Mouse (Mus musculus): ENCODE data around the gene Nr1i3. TPM values are rescaled to one million over a fixed set of nuclear protein-coding genes. Genes with fewer than 3 reads are reported as not detected.
A peak's percentile ranks its signal among the peaks of the same experiment; 100 is the strongest.

The Nr1i3 gene
- total RNA-seq, 2 experiments from 2014 or later, result not detected

GRCm38 (mm10) chr1:171248386-171249226 lies 34.8 kb downstream of the Nr1i3 start:
- DNase-seq, result peak in 1 of 2 experiments; percentile 33
- intact Hi-C loops (cut with DNase I), result no loop called here

- DNase-seq, result peak; percentile 82
- intact Hi-C loops (cut with DNase I), result no loop called here
These were observed 36.3 kb downstream of the Nr1i3 start, which contains the start of gene Adamts4 for GRCm38 (mm10) chr1:171249913-171250600. Adamts4 (plus strand) TSS chr1:171250421.

GRCm38 (mm10) chr1:171250680-171251593 lies 37.2 kb downstream of the Nr1i3 start, which contains the start of gene Ndufs2:
Ndufs2 (minus strand) TSS chr1:171251388.
- intact Hi-C loops (cut with DNase I), result no loop called here
- DNase-seq, result peak in 1 of 2 experiments; percentile 50

- intact Hi-C loops (cut with DNase I), result no loop called here
- peak; percentile 68 to 74 for DNase-seq
These were observed 38.0 kb downstream of the Nr1i3 start for GRCm38 (mm10) chr1:171251594-171252324.

GRCm38 (mm10) chr1:171252415-171252814 lies 38.6 kb downstream of the Nr1i3 start:
- intact Hi-C loops (cut with DNase I), result no loop called here
- no peak for DNase-seq

GRCm38 (mm10) chr1:171256095-171256818 lies 42.5 kb downstream of the Nr1i3 start:
- intact Hi-C loops (cut with DNase I), result loop anchor here (2.0 kb wide), 1 partner anchor 137 kb away; no protein-coding TSS in a partner anchor

GRCm38 (mm10) chr1:171256937-171257548 lies 43.3 kb downstream of the Nr1i3 start:
- peak; percentile 81 to 86 for DNase-seq
- intact Hi-C loops (cut with DNase I), result loop anchor here (1.0 to 2.0 kb wide), 2 partner anchors 34 to 138 kb away; no protein-coding TSS in a partner anchor

More at GRCm38 (mm10) chr1:171256095-171256818, 42.5 kb downstream of the Nr1i3 start:
- DNase-seq, result no peak

- intact Hi-C loops (cut with DNase I), result loop anchor here (1.0 to 2.0 kb wide), 2 partner anchors 34 to 139 kb away; no protein-coding TSS in a partner anchor
- no peak for DNase-seq
These were observed 44.0 kb downstream of the Nr1i3 start for GRCm38 (mm10) chr1:171257781-171258180.

GRCm38 (mm10) chr1:171258921-171259320 lies 45.2 kb downstream of the Nr1i3 start:
- intact Hi-C loops (cut with DNase I), result no loop called here
- no peak for DNase-seq

- DNase-seq, result no peak
- intact Hi-C loops (cut with DNase I), result no loop called here
These were observed 46.5 kb downstream of the Nr1i3 start for GRCm38 (mm10) chr1:171260316-171260715.

- intact Hi-C loops (cut with DNase I), result loop anchor here (2.0 kb wide), 1 partner anchor 16 kb away; no protein-coding TSS in a partner anchor
- peak; percentile 88 to 91 for DNase-seq
These were observed 48.9 kb downstream of the Nr1i3 start for GRCm38 (mm10) chr1:171262594-171263130.

GRCm38 (mm10) chr1:171263185-171263611 lies 49.4 kb downstream of the Nr1i3 start:
- DNase-seq, result peak; percentile 80 to 84
- intact Hi-C loops (cut with DNase I), result loop anchor here (2.0 kb wide), 1 partner anchor 16 kb away; no protein-coding TSS in a partner anchor

- peak; percentile 59 to 62 for DNase-seq
- intact Hi-C loops (cut with DNase I), result loop anchor here (2.0 kb wide), 1 partner anchor 17 kb away; no protein-coding TSS in a partner anchor
These were observed 50.1 kb downstream of the Nr1i3 start for GRCm38 (mm10) chr1:171263666-171264461.

- no peak for DNase-seq
- intact Hi-C loops (cut with DNase I), result no loop called here
These were observed 52.4 kb downstream of the Nr1i3 start for GRCm38 (mm10) chr1:171265971-171266744.

GRCm38 (mm10) chr1:171268341-171268740 lies 54.6 kb downstream of the Nr1i3 start:
- intact Hi-C loops (cut with DNase I), result no loop called here
- DNase-seq, result no peak

- intact Hi-C loops (cut with DNase I), result no loop called here
These were observed 56.2 kb downstream of the Nr1i3 start, which contains the start of gene B4galt3 for GRCm38 (mm10) chr1:171269848-171270572. B4galt3 (plus strand) TSS chr1:171270328.

More at GRCm38 (mm10) chr1:171269848-171270572, 56.2 kb downstream of the Nr1i3 start, which contains the start of gene B4galt3:
- DNase-seq, result peak; percentile 97

Measured in heart, postnatal 10 days (tissue).